Mouse (Mus musculus): ENCODE measurements at regions not wholly inside any gene's neighbourhood (a gene's known extent, or its start where the extent isn't known, plus 50 kb on each side); places are given as distances from the start of the nearest gene placed in this dataset.

DNA sequence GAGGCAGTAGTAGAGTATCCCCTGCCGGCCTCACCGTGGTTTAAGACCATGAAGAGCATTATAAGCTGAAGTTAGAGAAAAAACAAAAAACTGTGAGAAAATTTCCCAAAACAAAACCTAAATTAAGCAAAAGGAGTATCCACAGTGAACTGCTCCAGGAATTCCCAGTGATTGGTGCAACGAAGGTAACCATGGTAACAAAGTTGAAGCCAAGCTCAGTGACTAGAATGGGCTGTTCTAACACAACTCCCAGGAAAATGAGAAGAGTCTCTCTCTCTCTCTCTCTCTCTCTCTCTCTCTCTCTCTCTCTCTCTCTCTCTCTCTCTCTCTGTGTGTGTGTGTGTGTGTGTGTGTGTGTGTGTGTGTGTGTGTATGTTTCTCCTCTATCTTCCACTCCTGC, 567.0 kb downstream of the Ttll7 start:
- Histone ChIP-seq H3K27ac (ENCODE audit: control insufficient read depth, insufficient read depth, low read depth, low read length, poor library complexity) (no peak overlapping the region), H3K4me1 (ENCODE audit: control insufficient read depth, insufficient read depth, low read length) (no peaks in the 10 kb centered on the region), H3K4me3 (replicated peaks; ENCODE audit: control insufficient read depth, low read depth, low read length) (no peak overlapping the region)
- TF ChIP-seq CTCF (IDR thresholded peaks at IDR 0.05; ENCODE audit: control insufficient read depth, insufficient read depth, low read length) (no peak), POLR2A (IDR thresholded peaks at IDR 0.05; ENCODE audit: borderline replicate concordance, control insufficient read depth, low read depth, low read length) (no peak)
- WGBS: 58% methylated on average over 3 of the region's 3 CpGs

DNA sequence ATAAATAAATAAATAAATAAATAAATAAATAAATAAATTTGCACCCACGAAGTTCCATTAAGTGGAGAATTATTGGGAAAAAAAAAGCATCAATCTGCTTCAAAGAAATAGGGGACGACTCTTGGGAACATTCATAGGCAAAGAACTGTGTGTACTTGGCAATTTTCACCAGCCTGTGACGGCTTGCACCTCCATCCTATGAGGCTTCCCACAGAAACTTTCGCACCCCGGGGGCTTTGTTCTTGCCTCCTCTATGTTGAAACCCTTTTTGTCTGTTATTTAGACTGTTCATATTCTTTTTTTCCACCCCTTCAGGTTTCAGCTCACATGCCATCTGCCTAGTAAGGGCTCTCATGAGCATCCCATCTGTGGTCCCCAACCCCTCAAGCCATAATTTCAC, 570.0 kb downstream of the Ttll7 start:
- Histone ChIP-seq H3K27ac (ENCODE audit: control insufficient read depth, insufficient read depth, low read depth, low read length, poor library complexity) (no peak overlapping the region), H3K4me3 (replicated peaks; ENCODE audit: control insufficient read depth, low read depth, low read length) (no peak overlapping the region), H3K4me1 (ENCODE audit: control insufficient read depth, insufficient read depth, low read length) (no peaks in the 10 kb centered on the region)
- WGBS: 67% methylated on average over 5 of the region's 5 CpGs
- no peak for TF ChIP-seq CTCF (IDR thresholded peaks at IDR 0.05; ENCODE audit: control insufficient read depth, insufficient read depth, low read length)
- TF ChIP-seq POLR2A (IDR thresholded peaks at IDR 0.05; ENCODE audit: borderline replicate concordance, control insufficient read depth, low read depth, low read length): no peak

DNA sequence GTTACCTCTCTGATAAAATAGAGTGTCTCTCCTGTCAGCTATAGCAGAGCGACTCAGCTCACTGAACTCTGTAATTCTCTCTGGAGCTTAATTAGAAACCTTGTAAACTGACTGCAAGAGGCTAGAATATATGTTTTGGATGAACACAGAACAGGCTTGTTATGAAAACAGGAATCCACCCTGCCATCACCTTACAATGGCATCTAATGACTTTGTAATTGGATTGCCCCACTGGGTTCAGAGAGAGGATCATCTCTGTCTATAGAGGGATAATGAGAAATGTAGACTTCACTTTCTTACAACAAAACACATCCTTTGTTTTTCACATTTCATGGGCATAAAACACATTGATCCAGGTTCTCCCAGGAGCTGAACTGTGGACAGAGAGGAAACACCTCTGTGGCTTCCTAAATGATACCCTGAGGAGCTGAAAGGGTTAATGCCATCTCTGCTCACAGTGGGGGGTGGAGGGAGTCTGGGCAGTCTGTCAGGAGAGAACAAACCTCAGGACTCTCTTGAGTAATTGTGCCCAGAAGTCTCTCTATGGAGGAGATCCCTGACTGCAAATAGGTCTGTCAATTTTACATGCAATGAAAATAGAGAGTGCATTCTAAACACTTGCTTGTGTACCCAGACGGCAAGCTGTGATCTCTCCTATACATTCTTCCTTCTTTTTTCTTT, 571.9 kb downstream of the Ttll7 start:
- no peak overlapping the region for H3K27ac ChIP-seq (ENCODE audit: control insufficient read depth, insufficient read depth, low read depth, low read length, poor library complexity)
- TF ChIP-seq POLR2A (IDR thresholded peaks at IDR 0.05; ENCODE audit: borderline replicate concordance, control insufficient read depth, low read depth, low read length): no peak
- TF ChIP-seq CTCF (IDR thresholded peaks at IDR 0.05; ENCODE audit: control insufficient read depth, insufficient read depth, low read length): no peak
- no peaks in the 10 kb centered on the region for H3K4me1 ChIP-seq (ENCODE audit: control insufficient read depth, insufficient read depth, low read length)
- no peak overlapping the region for H3K4me3 ChIP-seq (replicated peaks; ENCODE audit: control insufficient read depth, low read depth, low read length)
- WGBS: 71% methylated on average over 2 of the region's 2 CpGs

DNA sequence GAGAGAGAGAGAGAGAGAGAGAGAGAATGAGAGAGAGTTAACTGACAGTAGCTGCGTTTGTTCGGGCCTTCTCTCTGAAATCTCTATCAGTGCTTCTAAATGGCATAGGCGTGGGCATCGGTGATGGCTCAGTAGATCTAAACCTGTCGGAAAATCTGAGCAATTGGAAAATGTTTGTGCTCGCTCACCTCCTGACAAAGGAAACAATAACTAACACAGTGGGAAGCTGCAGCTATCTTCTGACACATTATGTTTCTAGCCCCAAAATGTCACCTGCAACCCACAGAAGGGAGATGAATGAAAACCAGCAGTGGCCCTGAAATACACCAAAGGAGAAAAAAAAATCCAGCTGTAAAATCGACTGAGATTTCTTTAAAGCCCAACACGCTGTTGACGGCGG, 576.7 kb downstream of the Ttll7 start:
- Histone ChIP-seq H3K4me3 (replicated peaks; ENCODE audit: control insufficient read depth, low read depth, low read length) (no peak overlapping the region), H3K4me1 (ENCODE audit: control insufficient read depth, insufficient read depth, low read length) (no peaks in the 10 kb centered on the region), H3K27ac (ENCODE audit: control insufficient read depth, insufficient read depth, low read depth, low read length, poor library complexity) (no peak overlapping the region)
- TF ChIP-seq CTCF (IDR thresholded peaks at IDR 0.05; ENCODE audit: control insufficient read depth, insufficient read depth, low read length) (no peak), POLR2A (IDR thresholded peaks at IDR 0.05; ENCODE audit: borderline replicate concordance, control insufficient read depth, low read depth, low read length) (no peak)
- WGBS: 77% methylated on average over 10 of the region's 10 CpGs

DNA sequence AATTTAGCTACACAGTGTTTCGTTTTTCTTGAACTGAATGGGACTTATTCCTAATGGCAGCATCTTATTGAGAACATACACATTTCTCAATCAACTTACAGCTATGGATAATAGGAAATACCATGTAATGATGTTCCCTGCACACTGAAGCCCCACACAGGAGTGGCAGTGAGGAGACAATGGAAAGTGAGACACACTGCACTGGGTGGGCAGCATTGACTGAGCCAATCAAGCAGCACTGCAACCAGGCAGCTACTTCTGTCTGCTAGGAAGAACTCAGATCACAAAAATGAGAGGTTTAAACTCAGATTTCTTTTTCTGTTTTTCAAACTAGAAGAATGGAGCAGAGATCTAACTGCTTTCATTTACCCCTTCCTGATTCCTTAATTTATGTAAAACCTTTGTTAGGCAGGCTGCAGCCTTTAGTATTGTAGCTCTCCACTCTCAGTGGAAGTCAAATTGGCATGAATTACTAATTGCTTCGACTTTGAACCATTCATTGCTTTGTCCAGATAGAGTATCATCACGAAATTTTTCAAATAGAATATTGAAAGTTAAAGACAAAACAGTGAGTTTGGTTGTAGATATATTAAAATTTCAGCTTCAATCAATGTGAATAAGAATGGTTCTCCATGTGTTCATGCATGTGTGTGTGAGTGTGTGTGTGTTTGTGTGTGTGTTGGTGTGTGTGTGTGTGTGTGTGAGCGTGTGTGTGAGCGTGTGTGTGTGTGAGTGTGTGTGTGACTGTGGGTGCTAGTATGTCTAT, 590.9 kb downstream of the Ttll7 start:
- WGBS: 67% methylated on average over 5 of the region's 5 CpGs
- no peaks in the 10 kb centered on the region for H3K4me1 ChIP-seq (ENCODE audit: control insufficient read depth, insufficient read depth, low read length)
- H3K4me3 ChIP-seq (replicated peaks; ENCODE audit: control insufficient read depth, low read depth, low read length): no peak overlapping the region
- TF ChIP-seq CTCF (IDR thresholded peaks at IDR 0.05; ENCODE audit: control insufficient read depth, insufficient read depth, low read length): no peak
- TF ChIP-seq POLR2A (IDR thresholded peaks at IDR 0.05; ENCODE audit: borderline replicate concordance, control insufficient read depth, low read depth, low read length): no peak
- H3K27ac ChIP-seq (ENCODE audit: control insufficient read depth, insufficient read depth, low read depth, low read length, poor library complexity): no peak overlapping the region

DNA sequence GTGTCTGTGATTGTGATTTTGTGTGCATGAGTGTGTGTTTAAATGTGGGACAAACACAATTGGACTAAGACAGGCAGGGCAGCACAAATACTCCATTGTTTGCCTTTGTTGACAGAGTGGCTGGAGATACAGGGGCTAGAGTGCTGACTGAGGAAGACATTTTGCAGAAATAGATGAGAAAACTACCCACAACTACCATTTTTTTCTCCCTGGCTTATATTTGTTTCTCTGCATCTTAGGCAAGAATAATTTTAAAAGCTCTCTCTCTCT, 591.5 kb downstream of the Ttll7 start:
- Histone ChIP-seq H3K4me3 (replicated peaks; ENCODE audit: control insufficient read depth, low read depth, low read length) (no peak overlapping the region), H3K27ac (ENCODE audit: control insufficient read depth, insufficient read depth, low read depth, low read length, poor library complexity) (no peak overlapping the region), H3K4me1 (ENCODE audit: control insufficient read depth, insufficient read depth, low read length) (no peaks in the 10 kb centered on the region)
- TF ChIP-seq POLR2A (IDR thresholded peaks at IDR 0.05; ENCODE audit: borderline replicate concordance, control insufficient read depth, low read depth, low read length) (no peak), CTCF (IDR thresholded peaks at IDR 0.05; ENCODE audit: control insufficient read depth, insufficient read depth, low read length) (no peak)

DNA sequence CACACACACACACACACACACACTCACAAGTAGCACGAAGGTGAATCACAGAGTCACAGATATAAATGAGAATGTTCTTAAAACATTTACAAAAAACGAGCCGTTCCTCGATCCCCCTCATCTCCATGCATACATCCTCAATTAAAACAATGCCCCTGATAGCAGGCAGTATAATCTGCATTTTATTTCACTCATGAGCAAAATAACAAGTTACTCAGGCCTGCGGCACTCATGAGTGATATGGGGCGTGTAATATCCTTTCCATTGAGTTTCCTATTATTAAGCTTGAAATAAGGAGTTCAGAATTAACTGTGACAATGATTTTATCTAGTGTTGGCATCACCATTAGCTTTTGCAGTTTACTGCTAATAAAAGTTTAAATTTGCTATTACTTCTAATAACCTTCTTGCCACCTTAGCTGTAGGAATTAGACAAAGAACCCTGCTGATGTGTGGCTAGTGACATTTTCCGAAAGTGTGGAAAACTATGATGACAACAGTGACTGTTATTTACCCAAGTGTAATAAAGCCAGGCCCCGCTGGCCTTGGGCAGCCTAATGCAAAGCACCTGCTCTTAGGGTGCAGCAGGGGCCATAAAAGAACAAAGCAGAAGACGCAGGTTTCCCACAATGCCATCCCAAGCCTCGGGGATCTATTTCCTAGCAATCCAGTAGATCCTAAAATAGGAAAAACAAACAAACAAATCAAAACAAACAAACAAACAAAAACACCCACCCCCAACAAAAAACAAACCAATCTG, 592.0 kb downstream of the Ttll7 start:
- no peaks in the 10 kb centered on the region for H3K4me1 ChIP-seq (ENCODE audit: control insufficient read depth, insufficient read depth, low read length)
- no peak overlapping the region for H3K4me3 ChIP-seq (replicated peaks; ENCODE audit: control insufficient read depth, low read depth, low read length)
- no peak overlapping the region for H3K27ac ChIP-seq (ENCODE audit: control insufficient read depth, insufficient read depth, low read depth, low read length, poor library complexity)
- WGBS: 79% methylated on average over 10 of the region's 10 CpGs
- TF ChIP-seq CTCF (IDR thresholded peaks at IDR 0.05; ENCODE audit: control insufficient read depth, insufficient read depth, low read length): no peak
- TF ChIP-seq POLR2A (IDR thresholded peaks at IDR 0.05; ENCODE audit: borderline replicate concordance, control insufficient read depth, low read depth, low read length): no peak

DNA sequence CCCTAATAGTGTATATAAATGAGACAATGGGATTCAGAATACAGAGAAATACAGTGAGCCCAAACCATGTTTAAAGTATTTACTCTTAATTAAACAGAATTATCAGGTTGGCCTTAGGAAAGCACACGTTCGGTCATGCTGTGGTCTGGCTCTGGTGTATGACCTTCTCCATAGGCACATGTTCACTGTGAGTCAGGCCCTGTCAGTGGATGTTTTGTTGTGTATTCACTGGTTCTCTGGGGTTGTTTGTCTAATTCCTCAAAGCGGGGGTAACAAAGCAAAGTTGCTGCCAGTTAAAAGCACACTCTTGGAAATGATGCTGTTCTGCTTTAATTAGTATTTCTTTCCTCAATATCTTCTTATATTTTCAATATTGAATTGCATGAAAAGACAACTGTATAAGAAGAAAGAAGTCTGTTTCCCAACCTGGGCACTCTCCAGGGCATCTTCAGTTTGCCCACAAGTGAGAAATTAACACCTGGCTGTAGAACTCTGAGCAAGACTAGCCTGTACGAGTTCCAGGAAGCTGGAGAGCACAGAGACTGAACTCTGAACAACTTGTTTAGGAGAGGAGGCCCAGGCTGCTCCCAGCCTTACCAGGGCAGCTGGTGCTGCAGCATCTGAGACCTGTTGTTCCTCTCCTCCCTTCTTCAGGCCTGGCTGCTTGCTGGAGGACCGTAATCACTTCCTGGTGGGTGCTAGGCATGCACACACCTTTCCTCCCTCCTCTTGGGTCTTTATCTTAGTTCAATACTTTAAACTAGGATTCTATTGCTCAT, 593.1 kb downstream of the Ttll7 start:
- Histone ChIP-seq H3K27ac (ENCODE audit: control insufficient read depth, insufficient read depth, low read depth, low read length, poor library complexity) (no peak overlapping the region), H3K4me3 (replicated peaks; ENCODE audit: control insufficient read depth, low read depth, low read length) (no peak overlapping the region), H3K4me1 (ENCODE audit: control insufficient read depth, insufficient read depth, low read length) (no peaks in the 10 kb centered on the region)
- 75% methylated on average over 5 of the region's 5 CpGs for WGBS
- TF ChIP-seq CTCF (IDR thresholded peaks at IDR 0.05; ENCODE audit: control insufficient read depth, insufficient read depth, low read length) (no peak), POLR2A (IDR thresholded peaks at IDR 0.05; ENCODE audit: borderline replicate concordance, control insufficient read depth, low read depth, low read length) (no peak)
